Mouse (Mus musculus): Measurements from ENCODE around the gene Sag. TPM values are rescaled to one million over a fixed set of nuclear protein-coding genes. Genes with fewer than 3 reads are reported as not detected.

Sag gene
- total RNA-seq, 4 experiments from 2014 or later = 0.14 to 0.63 (median 0.25) TPM

Other genes starting within 250 kb of the Sag start
- under 1 TPM; 0.46 to 0.59 (median 0.54) TPM for gene Ngef, start 229.8 kb upstream of the Sag start, total RNA-seq (2022)
- gene Inpp5d, start 183.4 kb upstream of the Sag start, total RNA-seq (2022) = 10 to 100 TPM in 1 of 4 experiments, 1 to 10 TPM in 3; 8.8 to 12.5 (median 9.7) TPM
- gene Atg16l1, start 47.8 kb upstream of the Sag start, total RNA-seq (2022) = 10 to 100 TPM; 24.6 to 29.5 (median 28.9) TPM
- gene Dgkd, start 49.6 kb downstream of the Sag start, total RNA-seq (2022) = 10 to 100 TPM; 33.5 to 43.2 (median 42.0) TPM
- gene Usp40, start 204.9 kb downstream of the Sag start, total RNA-seq (2022) = 10 to 100 TPM; 13.8 to 17.4 (median 15.6) TPM